Mouse (Mus musculus) cerebellum, adult 2 months (tissue): ENCODE data around the gene Mrpl28.

ENCODE experiments used
- CTCF ChIP-seq: fragments of 200-500 bp; IDR thresholded peaks from 2 replicates; pipeline ENCODE4 v1.5.1; 2011; ENCODE audit warnings: low read depth, mild to moderate bottlenecking, control low read depth, low read length, moderate library complexity, borderline replicate concordance; ENCODE audit not compliant: insufficient read depth
- POLR2A ChIP-seq: fragments of 200-500 bp; IDR thresholded peaks from 2 replicates; pipeline ENCODE4 v1.6.1; 2011; ENCODE audit warnings: low read length, control low read depth, borderline replicate concordance; ENCODE audit not compliant: insufficient read depth

DNA sequence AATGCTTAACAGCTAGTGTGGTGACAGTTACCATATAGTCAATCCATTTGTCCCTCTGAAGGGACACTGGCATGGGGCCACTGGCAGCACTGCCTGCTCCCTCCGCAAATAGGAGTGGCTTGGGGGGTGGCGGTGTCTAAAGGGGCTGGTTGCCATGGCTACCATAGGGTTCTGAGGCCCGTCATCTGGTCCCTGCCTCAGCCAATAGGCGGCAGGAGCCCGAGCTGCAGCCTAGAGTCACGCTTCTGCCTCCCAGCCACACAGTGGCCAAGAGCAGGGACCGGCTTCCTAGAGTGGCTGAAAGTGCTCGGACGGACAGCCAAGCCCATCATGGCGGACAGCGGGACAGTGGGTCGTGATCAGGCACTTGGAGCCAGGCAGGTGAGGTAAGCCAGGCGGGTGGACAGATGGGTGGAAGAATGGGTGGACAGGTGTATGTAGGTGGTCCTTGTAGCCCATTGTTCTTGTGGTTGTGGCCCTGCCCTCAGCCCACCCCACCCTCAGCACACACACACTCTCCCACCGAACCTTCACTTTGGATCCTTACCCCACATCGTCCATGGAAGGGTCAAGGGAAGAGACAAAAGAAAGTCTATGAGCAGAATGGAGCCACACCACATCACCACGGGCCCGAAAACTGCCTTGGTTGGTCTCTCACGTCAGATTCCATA lies 7.9 kb downstream of the Mrpl28 start:
- TF ChIP-seq CTCF = no peak
- no peak for TF ChIP-seq POLR2A
